Mouse (Mus musculus): Measurements from ENCODE around the gene Dnase1l2.

DNA sequence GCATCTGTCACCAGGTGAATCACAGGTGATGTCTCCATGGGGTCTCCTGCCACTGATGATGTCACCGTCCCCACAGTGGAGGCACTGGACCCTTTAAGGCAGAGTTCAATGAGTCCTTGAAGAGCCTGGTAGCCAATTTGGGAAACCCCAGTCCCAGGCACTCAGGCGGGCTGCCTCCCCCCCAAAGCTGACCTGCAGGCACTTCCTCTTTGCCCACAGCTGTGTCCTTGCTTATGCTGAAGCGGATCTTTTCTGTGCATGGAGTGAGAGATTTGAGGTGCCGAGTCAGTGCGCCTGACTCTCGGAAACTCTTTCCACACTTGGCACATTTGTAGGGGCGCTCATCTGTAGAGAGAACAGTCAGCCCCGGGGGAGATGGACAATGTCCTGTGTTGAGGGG is 3.7 kb upstream of the Dnase1l2 start:
- TF ChIP-seq CTCF (IDR thresholded peaks at IDR 0.05; ENCODE audit: borderline replicate concordance, control insufficient read depth, extremely low read depth, insufficient read depth, low read length, poor library complexity) (no peak), POLR2A (IDR thresholded peaks at IDR 0.05; ENCODE audit: control insufficient read depth, extremely low read depth, insufficient read depth, low read length, poor library complexity) (no peak)
